Mouse (Mus musculus): ENCODE measurements around the gene Apbb2. TPM values are rescaled to one million over a fixed set of nuclear protein-coding genes. Genes with fewer than 3 reads are reported as not detected.

The Apbb2 gene
- total RNA-seq, 2 experiments from 2014 or later: 53.4 to 57.1 TPM

- DNase-seq (ENCODE audit: extremely low spot score in 1 of 2, low spot score in 1 of 2): no peak
Observed at GRCm38 (mm10) chr5:66494651-66495050, 123.9 kb downstream of the Apbb2 start.

GRCm38 (mm10) chr5:66492563-66492960, 126.0 kb downstream of the Apbb2 start:
- no peak for DNase-seq (ENCODE audit: extremely low spot score in 1 of 2, low spot score in 1 of 2)

- DNase-seq (ENCODE audit: extremely low spot score in 1 of 2, low spot score in 1 of 2): no peak
Observed at GRCm38 (mm10) chr5:66491907-66492562, 126.5 kb downstream of the Apbb2 start.

- DNase-seq (ENCODE audit: extremely low spot score in 1 of 2, low spot score in 1 of 2): no peak
Observed at GRCm38 (mm10) chr5:66486028-66486427, 132.6 kb downstream of the Apbb2 start.

GRCm38 (mm10) chr5:66476266-66476665, 142.3 kb downstream of the Apbb2 start:
- no peak for DNase-seq (ENCODE audit: extremely low spot score in 1 of 2, low spot score in 1 of 2)

- DNase-seq (ENCODE audit: extremely low spot score in 1 of 2, low spot score in 1 of 2): no peak
Observed at GRCm38 (mm10) chr5:66475824-66476223, 142.8 kb downstream of the Apbb2 start.

- DNase-seq (ENCODE audit: extremely low spot score in 1 of 2, low spot score in 1 of 2): no peak
Observed at GRCm38 (mm10) chr5:66474153-66474552, 144.4 kb downstream of the Apbb2 start.

GRCm38 (mm10) chr5:66473599-66473998, 145.0 kb downstream of the Apbb2 start:
- DNase-seq (ENCODE audit: extremely low spot score in 1 of 2, low spot score in 1 of 2): no peak

GRCm38 (mm10) chr5:66470837-66471236, 147.7 kb downstream of the Apbb2 start:
- no peak for DNase-seq (ENCODE audit: extremely low spot score in 1 of 2, low spot score in 1 of 2)

- DNase-seq (ENCODE audit: extremely low spot score in 1 of 2, low spot score in 1 of 2): no peak
Observed at GRCm38 (mm10) chr5:66469685-66470084, 148.9 kb downstream of the Apbb2 start.

GRCm38 (mm10) chr5:66468331-66469001, 150.1 kb downstream of the Apbb2 start:
- no peak for DNase-seq (ENCODE audit: extremely low spot score in 1 of 2, low spot score in 1 of 2)

GRCm38 (mm10) chr5:66462665-66463064, 155.9 kb downstream of the Apbb2 start:
- no peak for DNase-seq (ENCODE audit: extremely low spot score in 1 of 2, low spot score in 1 of 2)

GRCm38 (mm10) chr5:66458851-66459250, 159.7 kb downstream of the Apbb2 start:
- DNase-seq (ENCODE audit: extremely low spot score in 1 of 2, low spot score in 1 of 2): no peak

GRCm38 (mm10) chr5:66455271-66455670, 163.3 kb downstream of the Apbb2 start:
- no peak for DNase-seq (ENCODE audit: extremely low spot score in 1 of 2, low spot score in 1 of 2)

- DNase-seq (ENCODE audit: extremely low spot score in 1 of 2, low spot score in 1 of 2): no peak
Observed at GRCm38 (mm10) chr5:66454826-66455225, 163.8 kb downstream of the Apbb2 start.

- DNase-seq (ENCODE audit: extremely low spot score in 1 of 2, low spot score in 1 of 2): no peak
Observed at GRCm38 (mm10) chr5:66453106-66453505, 165.5 kb downstream of the Apbb2 start.

GRCm38 (mm10) chr5:66451561-66451960, 167.0 kb downstream of the Apbb2 start:
- peak in 1 of 2 experiments; percentile 23 for DNase-seq (ENCODE audit: extremely low spot score in 1 of 2, low spot score in 1 of 2)

GRCm38 (mm10) chr5:66445497-66445896, 173.1 kb downstream of the Apbb2 start:
- DNase-seq (ENCODE audit: extremely low spot score in 1 of 2, low spot score in 1 of 2): no peak

- DNase-seq (ENCODE audit: extremely low spot score in 1 of 2, low spot score in 1 of 2): no peak
Observed at GRCm38 (mm10) chr5:66442260-66442659, 176.3 kb downstream of the Apbb2 start.

GRCm38 (mm10) chr5:66436791-66437246, 181.8 kb downstream of the Apbb2 start:
- no peak for DNase-seq (ENCODE audit: extremely low spot score in 1 of 2, low spot score in 1 of 2)

GRCm38 (mm10) chr5:66435158-66435557, 183.4 kb downstream of the Apbb2 start:
- no peak for DNase-seq (ENCODE audit: extremely low spot score in 1 of 2, low spot score in 1 of 2)

GRCm38 (mm10) chr5:66429076-66429475, 189.5 kb downstream of the Apbb2 start:
- DNase-seq (ENCODE audit: extremely low spot score in 1 of 2, low spot score in 1 of 2): no peak

All from layer of hippocampus, postnatal 25 days (tissue).